Mouse (Mus musculus) midbrain, embryonic 13.5 days (tissue): Measurements from ENCODE around the gene Olfr273. TPM values are rescaled to one million over a fixed set of nuclear protein-coding genes. Genes with fewer than 3 reads are reported as not detected.
"Not testable (repeated sequence)": the region's sequence is repeated elsewhere in the genome, so short reads cannot be mapped to it uniquely, and the experiment has no call there.

Experiments
- ATAC-seq: fragments of 200-750 bp; cut with Nextera tagmentation; 2 replicates; pipeline ENCODE4 v1.8.0; 2017; ENCODE audit warnings: mild to moderate bottlenecking, moderate TSS enrichment, moderate library complexity
- H3K27ac ChIP-seq: fragments of 300-500 bp; sonication (generic); 2 replicates; pipeline ENCODE4 v1.5.1; 2015; ENCODE audit warnings: inconsistent platforms, mild to moderate bottlenecking, moderate library complexity
- H3K27me3 ChIP-seq: fragments of 300-500 bp; sonication (generic); 2 replicates; pipeline ENCODE4 v1.6.1; 2015; ENCODE audit warnings: mild to moderate bottlenecking, inconsistent platforms
- H3K36me3 ChIP-seq: fragments of 300-500 bp; sonication (generic); 2 replicates; pipeline ENCODE4 v1.6.1; 2015; ENCODE audit warnings: mild to moderate bottlenecking, inconsistent platforms
- H3K4me1 ChIP-seq: fragments of 300-500 bp; sonication (generic); replicated peaks from 2 replicates; pipeline ENCODE4 v1.6.1; 2015; ENCODE audit warnings: inconsistent platforms
- H3K4me2 ChIP-seq: fragments of 300-500 bp; sonication (generic); replicated peaks from 2 replicates; pipeline ENCODE4 v1.6.1; 2015; ENCODE audit warnings: moderate library complexity, mild to moderate bottlenecking, inconsistent platforms
- H3K4me3 ChIP-seq: fragments of 300-500 bp; sonication (generic); replicated peaks from 2 replicates; pipeline ENCODE4 v1.5.1; 2015; ENCODE audit warnings: mild to moderate bottlenecking, inconsistent platforms
- H3K9ac ChIP-seq: fragments of 300-500 bp; sonication (generic); replicated peaks from 2 replicates; pipeline ENCODE4 v1.6.1; 2015; ENCODE audit warnings: mild to moderate bottlenecking, inconsistent platforms
- H3K9me3 ChIP-seq: fragments of 300-500 bp; sonication (generic); 2 replicates; pipeline ENCODE4 v1.6.1; 2016; ENCODE audit warnings: mild to moderate bottlenecking, inconsistent platforms
- WGBS: fragments of 180-500 bp; shearing (Covaris S2); methylation state at CpG from one replicate; pipeline ENCODE4 v1.1.7; 2015; 5-methylcytosine and 5-hydroxymethylcytosine counted together
- polyA plus RNA-seq: library from polyadenylated mRNA; unstranded; fragments of >200 nt; fragmentation: Nextera tagmentation; extraction: Ambion mirVana; gene quantifications from 2 replicates; pipeline ENCODE4 v1.2.1, GENCODE M21; 2015

The Olfr273 gene
- not detected in 2 replicates for polyA plus RNA-seq

GRCm38 (mm10) chr4:52859136-52859535 is at the start of gene Olfr273:
TSS of gene Olfr273 (minus strand) at chr4:52859236.
- WGBS, result 72% methylated on average over 1 of the region's 1 CpGs
- Histone ChIP-seq H3K9ac (no peak within 1 kb of the TSS), H3K27me3 (no peaks in the 10 kb centered on the region), H3K36me3 (no peaks in the 10 kb centered on the region), H3K4me1 (no peaks in the 10 kb centered on the region), H3K9me3 (no peaks in the 10 kb centered on the region), H3K27ac (no peak within 1 kb of the TSS), H3K4me3 (no peak within 1 kb of the TSS), H3K4me2 (no peak within 1 kb of the TSS)
- ATAC-seq, result no peak

- WGBS, result 91% methylated on average over 9 of the region's 9 CpGs
- H3K4me1 ChIP-seq, result no peaks in the 10 kb centered on the region
- no peak overlapping the region for H3K4me3 ChIP-seq
- ATAC-seq, result no peak
- H3K36me3 ChIP-seq, result no peaks in the 10 kb centered on the region
- no peak overlapping the region for H3K4me2 ChIP-seq
- no peak overlapping the region for H3K9ac ChIP-seq
- no peak overlapping the region for H3K27ac ChIP-seq
- no peaks in the 10 kb centered on the region for H3K27me3 ChIP-seq
- no peaks in the 10 kb centered on the region for H3K9me3 ChIP-seq
These were observed 5.1 kb upstream of the Olfr273 start for GRCm38 (mm10) chr4:52864156-52864555.

GRCm38 (mm10) chr4:52849672-52850071 is 9.4 kb downstream of the Olfr273 start:
- Histone ChIP-seq H3K36me3 (no peaks in the 10 kb centered on the region), H3K4me3 (no peak overlapping the region), H3K9me3 (no peaks in the 10 kb centered on the region), H3K4me1 (no peaks in the 10 kb centered on the region), H3K9ac (no peak overlapping the region), H3K27me3 (no peaks in the 10 kb centered on the region), H3K4me2 (no peak overlapping the region), H3K27ac (no peak overlapping the region)
- WGBS, result 94% methylated on average over 5 of the region's 5 CpGs
- no peak for ATAC-seq

DNA sequence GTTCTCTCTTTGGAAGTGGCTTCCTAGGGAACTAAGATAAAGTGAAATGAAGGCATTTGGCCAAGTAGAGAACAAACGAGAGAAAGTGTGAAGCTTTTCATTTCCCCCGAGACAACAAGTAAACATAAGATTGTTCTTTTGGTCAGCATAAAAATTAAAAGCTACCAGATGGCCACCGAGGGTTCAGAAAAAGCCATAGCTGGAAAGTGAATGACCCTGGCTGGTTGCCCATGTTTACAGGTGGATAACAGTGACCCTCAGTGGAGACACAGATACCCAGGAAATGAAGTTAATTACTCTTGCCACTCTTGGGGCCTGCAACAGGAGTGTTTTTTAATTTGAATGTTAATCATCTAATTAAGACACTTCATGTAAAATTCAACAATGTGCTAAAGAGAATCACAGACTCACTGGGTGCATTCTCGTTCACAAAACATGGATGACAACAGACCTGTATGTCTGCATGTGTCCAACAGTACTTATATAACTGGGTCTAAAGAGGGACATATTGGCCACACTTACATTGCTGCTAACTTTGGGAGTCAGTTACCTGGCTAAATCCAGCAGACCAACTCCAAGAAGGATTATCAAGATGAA is 9.9 kb downstream of the Olfr273 start:
- Histone ChIP-seq H3K4me2 (no peak overlapping the region), H3K4me3 (no peak overlapping the region), H3K36me3 (no peaks in the 10 kb centered on the region), H3K4me1 (no peaks in the 10 kb centered on the region), H3K9ac (no peak overlapping the region), H3K27ac (no peak overlapping the region), H3K9me3 (no peaks in the 10 kb centered on the region), H3K27me3 (no peaks in the 10 kb centered on the region)
- 0 out of 2 replicates have a peak, but pooled peaks have one; percentile 37 for ATAC-seq
- 63% methylated on average over 4 of the region's 4 CpGs for WGBS

GRCm38 (mm10) chr4:52845411-52845810 is 13.6 kb downstream of the Olfr273 start:
- H3K4me3 ChIP-seq, H3K4me2 ChIP-seq, H3K4me1 ChIP-seq, H3K27ac ChIP-seq, ATAC-seq, H3K9ac ChIP-seq, H3K36me3 ChIP-seq, H3K9me3 ChIP-seq, H3K27me3 ChIP-seq: not testable (repeated sequence)
- WGBS, result 35% methylated on average over 1 of the region's 1 CpGs

DNA sequence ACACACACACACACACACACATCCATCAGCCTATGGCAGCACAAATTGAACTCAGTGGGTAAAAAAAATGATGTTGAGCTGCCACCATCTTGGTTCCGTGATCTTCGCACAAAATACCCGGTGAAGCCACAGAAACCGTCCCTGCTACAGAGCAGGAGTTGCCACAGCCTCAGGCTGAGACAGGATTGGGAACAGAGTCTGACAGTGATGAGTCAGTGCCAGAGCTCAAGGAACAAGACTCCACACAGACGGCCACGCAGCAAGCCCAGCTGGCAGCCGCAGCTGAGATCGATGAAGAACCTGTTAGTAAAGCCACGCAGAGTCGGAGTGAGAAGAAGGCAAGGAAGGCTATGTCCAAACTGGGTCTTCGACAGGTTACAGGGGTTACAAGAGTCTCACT is 37.7 kb downstream of the Olfr273 start:
- WGBS, result 98% methylated on average over 11 of the region's 11 CpGs
- ATAC-seq, result no peak

DNA sequence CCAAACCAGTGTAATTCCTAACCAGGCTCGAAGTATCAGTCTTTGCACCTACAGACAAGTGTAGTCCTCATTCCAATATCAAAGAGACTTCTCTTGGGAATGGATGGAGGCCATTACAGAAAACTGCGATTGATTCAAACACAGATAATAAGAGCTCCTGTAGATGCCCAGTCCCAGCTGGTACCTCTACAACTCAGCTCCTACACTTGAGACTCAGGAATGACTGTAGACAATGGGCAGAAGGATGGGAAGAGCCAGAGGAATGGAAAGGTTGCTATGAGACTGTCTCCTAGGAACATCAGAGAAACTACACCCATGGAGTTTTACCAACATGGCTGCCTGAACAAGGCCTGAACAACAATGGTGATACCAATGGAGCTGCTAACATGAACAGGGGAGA is 44.7 kb downstream of the Olfr273 start, which contains the start of gene Olfr275:
TSS of gene Olfr275 (plus strand) at position 301 of the 400 bp plus-strand sequence.
- no peak for ATAC-seq

More for the DNA sequence above, 37.7 kb downstream of the Olfr273 start:
- Histone ChIP-seq H3K36me3 (no peaks in the 10 kb centered on the region), H3K9ac (no peak overlapping the region), H3K27ac (no peak overlapping the region), H3K27me3 (no peaks in the 10 kb centered on the region), H3K9me3 (no peaks in the 10 kb centered on the region), H3K4me3 (no peak overlapping the region), H3K4me1 (no peaks in the 10 kb centered on the region), H3K4me2 (no peak overlapping the region)

GRCm38 (mm10) chr4:52811871-52812270 is 47.2 kb downstream of the Olfr273 start:
- Histone ChIP-seq H3K36me3 (no peaks in the 10 kb centered on the region), H3K9ac (no peak overlapping the region), H3K27ac (no peak overlapping the region), H3K9me3 (no peaks in the 10 kb centered on the region), H3K4me2 (no peak overlapping the region), H3K4me3 (no peak overlapping the region), H3K27me3 (no peaks in the 10 kb centered on the region), H3K4me1 (no peaks in the 10 kb centered on the region)
- 47% methylated on average over 2 of the region's 2 CpGs for WGBS
- no peak for ATAC-seq

More for the DNA sequence above, 44.7 kb downstream of the Olfr273 start, which contains the start of gene Olfr275:
- H3K9ac ChIP-seq, result no peak within 1 kb of the TSS
- no peak within 1 kb of the TSS for H3K27ac ChIP-seq
- no peak within 1 kb of the TSS for H3K4me2 ChIP-seq
- WGBS, result 92% methylated on average over 2 of the region's 2 CpGs
- no peaks in the 10 kb centered on the region for H3K9me3 ChIP-seq
- H3K4me1 ChIP-seq, result no peaks in the 10 kb centered on the region
- H3K27me3 ChIP-seq, result no peaks in the 10 kb centered on the region
- H3K36me3 ChIP-seq, result no peaks in the 10 kb centered on the region
- H3K4me3 ChIP-seq, result no peak within 1 kb of the TSS

Other genes with a start within 250 kb of the Olfr273 start
- gene Olfr275, start 44.6 kb downstream of the Olfr273 start, polyA plus RNA-seq, result not detected in 2 replicates
- gene Olfr272, start 59.9 kb upstream of the Olfr273 start, polyA plus RNA-seq, result not detected in 2 replicates
- gene Olfr270, start 105.3 kb upstream of the Olfr273 start, polyA plus RNA-seq, result not detected in 2 replicates
- gene Nipsnap3a, start 130.0 kb upstream of the Olfr273 start, polyA plus RNA-seq, result not detected in 2 replicates
- 146 and 160 TPM in 2 replicates for gene Nipsnap3b, start 152.6 kb upstream of the Olfr273 start, polyA plus RNA-seq